Mouse (Mus musculus) brain, embryonic 14.5 days (tissue): ENCODE measurements around the gene Syk. TPM values are rescaled to one million over a fixed set of nuclear protein-coding genes. Genes with fewer than 3 reads are reported as not detected.

Experiments
- DNase-seq: peaks from one replicate; pipeline ENCODE4 v3.0.0-alpha.2; 2011; ENCODE audit warnings: low read depth
- CTCF ChIP-seq: fragments of 200-500 bp; IDR thresholded peaks from 2 replicates; pipeline ENCODE4 v1.5.1; 2012; ENCODE audit warnings: inconsistent platforms, mild to moderate bottlenecking, moderate library complexity, borderline replicate concordance; ENCODE audit not compliant: insufficient read depth, insufficient read length; ENCODE audit errors: extremely low read depth
- POLR2A ChIP-seq: fragments of 200-500 bp; IDR thresholded peaks from 2 replicates; pipeline ENCODE4 v1.6.1; 2012; ENCODE audit warnings: mild to moderate bottlenecking, inconsistent platforms, borderline replicate concordance; ENCODE audit not compliant: poor library complexity, insufficient read depth, insufficient read length, severe bottlenecking; ENCODE audit errors: extremely low read depth
- polyA plus RNA-seq: library from polyadenylated mRNA; depleted of rRNA; stranded (reverse); fragments of >200 nt; gene quantifications from 2 replicates; pipeline ENCODE4 v1.2.3, GENCODE M21; 2012; rRNA removed

Syk gene
- 1.3 and 2.6 TPM in 2 replicates for polyA plus RNA-seq

DNA sequence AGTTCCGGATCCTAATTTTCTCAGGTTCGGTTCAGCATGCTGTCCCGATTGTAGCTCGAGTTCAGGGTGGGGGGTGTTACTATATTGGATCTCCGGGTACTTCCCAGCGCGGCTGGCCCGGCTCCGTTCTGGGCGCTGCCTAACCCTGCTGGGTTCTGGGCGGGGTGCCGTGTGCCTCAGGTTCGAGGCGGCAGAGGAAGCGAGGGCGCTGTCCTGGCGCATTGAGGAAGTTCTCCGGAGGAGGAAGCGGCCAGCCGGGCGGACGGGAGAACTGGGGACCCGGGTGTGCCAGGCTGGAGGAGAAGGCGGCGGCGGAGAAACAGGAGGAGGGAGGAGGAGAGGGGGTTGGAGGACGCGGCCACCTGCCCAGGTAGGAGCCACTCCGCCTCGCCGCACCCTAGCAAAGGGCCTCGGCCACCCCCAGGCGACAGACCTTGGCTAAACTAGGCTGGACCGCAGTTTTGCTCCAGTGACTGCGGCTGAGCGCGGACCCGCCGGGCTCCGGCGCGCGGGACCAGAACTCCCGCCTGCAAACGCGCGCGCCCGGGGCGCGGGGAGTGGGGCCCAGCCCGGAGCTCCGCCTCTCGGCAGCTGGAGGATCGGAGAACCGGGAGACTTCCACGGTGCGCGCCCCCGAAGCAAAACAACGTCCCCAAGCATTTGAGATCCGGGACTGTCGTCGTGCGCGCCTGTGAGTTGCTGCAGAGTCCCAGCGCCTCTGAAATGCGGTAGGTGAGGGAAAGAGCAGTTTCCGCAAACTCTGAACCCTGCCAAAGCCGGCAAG, at the start of gene Syk:
Syk (plus strand) TSS at position 296 of the 784 bp plus-strand sequence.
- no peak for TF ChIP-seq CTCF
- no peak for TF ChIP-seq POLR2A
- DNase-seq: peak; percentile 78

DNA sequence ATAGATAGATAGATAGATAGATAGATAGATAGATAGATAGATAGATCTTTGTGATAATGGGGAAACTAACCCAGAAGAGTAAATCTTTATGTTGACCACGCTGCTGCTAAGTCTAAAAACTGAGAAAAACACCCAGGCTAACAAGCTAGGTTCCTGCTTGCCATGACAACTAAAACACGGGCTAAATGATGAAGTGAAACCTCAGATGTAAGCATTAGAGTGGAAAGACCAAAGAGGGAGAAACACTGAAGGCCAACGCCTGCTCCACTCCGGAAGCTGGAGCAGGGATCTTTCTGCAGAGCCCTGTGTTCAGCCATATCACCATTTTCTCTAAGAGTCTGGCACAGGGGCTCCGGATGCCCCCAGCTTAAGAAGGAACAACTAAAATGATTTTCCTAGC, 49.3 kb upstream of the Syk start:
- TF ChIP-seq CTCF: no peak
- no peak for TF ChIP-seq POLR2A
- DNase-seq: no peak

DNA sequence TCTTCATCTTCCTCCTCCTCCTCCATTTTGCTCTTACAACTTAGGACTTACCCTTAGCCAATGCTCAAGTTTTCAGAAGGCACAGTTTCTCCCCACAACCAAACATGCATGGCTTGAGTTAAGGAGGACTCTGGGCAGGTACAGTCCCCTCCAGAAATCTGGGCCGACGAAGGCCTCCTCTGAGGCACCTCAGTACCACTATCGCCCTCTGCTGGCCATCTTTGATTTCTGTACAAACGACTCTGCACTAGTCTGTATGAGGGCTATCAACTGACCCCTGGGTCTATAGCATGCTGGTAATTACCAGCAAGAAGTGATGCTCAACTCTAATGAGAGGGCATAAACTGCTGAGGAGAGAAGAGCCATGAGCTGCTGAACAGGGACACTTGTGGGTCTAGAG, 47.4 kb upstream of the Syk start:
- TF ChIP-seq POLR2A (no peak), CTCF (peak; percentile 78)
- peak; percentile 74 for DNase-seq

DNA sequence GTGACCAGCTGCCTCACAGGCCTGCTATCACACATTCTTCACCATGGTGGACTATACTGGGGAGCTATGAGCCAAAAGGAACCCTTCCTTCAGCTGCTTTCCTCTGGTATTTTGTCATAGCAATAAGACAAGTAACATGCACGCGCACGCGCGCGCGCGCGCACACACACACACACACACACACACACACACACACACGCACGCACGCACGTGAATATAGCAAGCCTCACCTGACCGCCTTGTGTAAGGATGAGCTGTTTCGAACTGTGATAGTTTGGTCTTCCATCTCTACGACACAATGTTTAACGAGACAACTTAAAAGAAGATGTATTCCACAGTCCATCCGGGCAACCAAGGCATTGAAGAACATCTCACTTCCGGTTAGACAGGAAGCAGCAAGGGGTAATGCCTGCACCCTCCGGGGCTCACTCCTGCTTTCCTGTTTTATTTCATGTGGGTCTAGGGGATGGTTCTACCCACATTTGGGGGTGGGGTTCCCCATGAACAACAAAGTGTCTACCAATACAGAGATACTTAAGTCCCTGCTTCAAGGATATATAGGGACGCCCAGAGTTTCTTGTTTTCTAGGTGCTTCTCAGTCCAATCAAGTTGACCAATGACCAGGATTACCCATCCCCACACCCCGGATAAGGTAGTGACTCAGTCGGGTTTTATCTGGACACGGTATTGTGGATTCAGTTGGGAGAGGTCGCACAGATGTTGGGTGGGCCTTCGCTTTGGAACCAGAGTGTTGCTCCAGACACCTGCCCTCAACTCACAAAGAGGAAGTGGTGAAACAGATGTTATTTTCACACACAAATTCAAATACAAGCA, 45.0 kb upstream of the Syk start:
- DNase-seq: no peak
- TF ChIP-seq CTCF (no peak), POLR2A (no peak)

DNA sequence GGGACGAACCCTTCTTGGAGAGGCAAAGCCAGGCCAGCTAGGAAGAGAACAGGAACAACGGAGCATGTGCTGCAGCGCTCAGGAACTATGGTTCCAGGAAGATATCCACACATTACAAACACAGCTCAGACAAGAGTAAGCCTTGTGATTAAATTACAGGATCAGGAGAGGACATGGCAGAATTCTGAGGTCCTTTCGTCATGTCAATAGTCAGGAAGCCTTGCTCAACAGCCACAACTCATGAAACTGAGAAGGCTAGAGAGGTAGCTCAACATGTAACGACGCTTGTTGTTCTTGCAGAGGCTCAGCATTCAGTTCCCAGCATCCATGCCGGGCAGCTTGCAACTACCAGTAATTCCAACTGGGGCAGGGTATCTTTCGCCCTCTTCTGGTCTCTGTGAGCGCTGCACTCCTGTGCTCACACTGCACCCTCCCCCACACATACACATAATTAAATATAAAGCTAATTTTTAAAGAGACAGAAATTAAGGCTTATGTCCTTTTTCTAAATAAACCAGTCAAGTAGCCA, 44.3 kb upstream of the Syk start:
- DNase-seq: no peak
- TF ChIP-seq CTCF: peak; percentile 14; the same call in 1 of the 2 replicates
- TF ChIP-seq POLR2A: no peak

DNA sequence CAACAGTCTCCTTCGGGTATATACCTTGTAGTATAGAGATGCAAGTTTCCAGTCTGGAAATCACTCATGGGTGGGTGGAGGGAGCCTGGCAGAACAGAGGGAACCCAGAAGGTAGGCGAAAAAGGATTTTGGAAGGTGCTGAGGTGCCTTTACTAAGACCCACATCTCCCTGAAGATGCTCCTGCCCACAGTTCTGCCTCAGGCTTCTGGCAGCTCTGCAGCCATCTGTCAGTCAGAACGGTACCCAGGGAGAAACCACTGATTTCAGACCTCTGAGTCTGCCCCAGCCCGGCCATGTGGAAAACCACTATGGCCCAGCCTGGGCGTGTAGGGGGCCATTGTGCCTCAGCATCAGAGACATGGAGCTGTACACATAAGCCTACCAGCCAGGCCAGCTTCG, 43.5 kb upstream of the Syk start:
- no peak for DNase-seq
- TF ChIP-seq POLR2A: no peak
- TF ChIP-seq CTCF: no peak

DNA sequence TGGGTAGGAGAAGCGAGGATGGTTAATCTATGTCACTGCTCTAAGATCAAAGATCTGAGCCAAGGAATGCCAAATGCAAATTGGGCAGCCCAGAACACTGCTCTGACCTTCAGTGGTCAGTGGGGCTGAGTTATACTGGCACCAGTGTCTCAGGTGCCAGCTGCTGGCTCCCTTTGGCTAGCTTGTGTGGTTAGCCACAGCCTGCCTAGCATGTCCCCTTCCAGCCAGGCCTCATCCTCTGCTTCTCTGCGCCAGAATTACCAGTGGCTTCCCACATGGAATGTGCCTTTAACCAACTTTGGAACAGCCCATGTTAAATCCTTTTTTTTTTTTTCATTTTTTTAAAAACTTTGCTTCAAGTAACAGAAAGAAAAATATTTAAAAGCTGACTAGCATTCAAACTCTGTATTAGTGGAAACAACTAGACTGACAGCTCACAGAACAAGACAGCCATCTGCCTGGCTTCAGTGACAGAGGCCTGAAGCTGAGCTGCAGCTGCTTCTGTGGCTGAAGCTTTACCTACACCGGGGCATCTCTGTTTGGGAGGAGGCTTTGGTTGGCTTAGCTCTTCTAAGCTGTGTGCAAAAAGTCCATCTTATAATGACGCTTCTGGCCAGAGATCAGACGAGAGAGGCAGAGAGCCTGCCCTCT, 41.5 kb upstream of the Syk start:
- no peak for DNase-seq
- TF ChIP-seq CTCF (no peak), POLR2A (no peak)

DNA sequence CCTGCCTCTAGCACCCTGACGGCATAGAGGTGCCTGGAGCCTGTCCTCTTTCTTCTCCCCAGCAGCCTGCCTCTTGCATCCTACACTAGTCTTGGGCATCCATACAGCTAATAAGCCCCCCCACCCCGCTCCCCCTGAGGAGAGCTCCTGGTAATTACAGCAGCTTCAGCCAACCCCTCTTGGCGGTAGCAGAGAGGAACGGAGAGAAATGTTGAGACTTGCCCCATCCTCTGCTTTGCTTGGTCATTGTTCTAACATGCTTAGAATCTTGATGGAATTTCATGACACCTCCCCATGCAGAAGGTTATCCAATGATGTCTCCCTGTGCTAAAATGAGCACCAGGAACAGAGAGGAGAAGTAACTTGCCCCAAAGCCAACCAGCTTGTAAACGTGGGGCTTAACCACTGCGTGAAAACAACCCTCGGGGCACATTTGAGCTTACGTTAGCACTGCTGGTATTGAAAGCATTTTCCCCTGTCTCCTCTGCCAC, 40.9 kb upstream of the Syk start:
- TF ChIP-seq CTCF (no peak), POLR2A (no peak)
- DNase-seq: peak; percentile 40

DNA sequence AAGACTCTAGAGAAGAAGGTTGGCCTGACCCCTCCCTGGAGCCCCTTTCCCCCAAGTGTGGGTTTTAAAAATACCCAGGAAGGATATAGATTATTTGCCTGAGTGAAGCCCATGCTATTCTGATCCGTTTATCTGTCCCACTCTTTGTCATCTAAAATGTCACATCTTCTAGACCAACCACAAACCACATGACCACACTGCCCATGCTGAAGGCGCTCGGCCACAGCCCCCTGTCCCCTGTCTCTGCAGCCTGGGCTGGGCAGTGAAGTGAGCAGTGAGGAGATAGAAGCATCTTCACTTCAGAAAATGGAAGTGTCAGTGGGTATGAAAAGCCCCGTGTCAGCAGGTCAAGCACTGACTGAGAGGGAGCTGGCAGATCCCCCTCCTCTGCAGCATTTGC, 40.3 kb upstream of the Syk start:
- DNase-seq: no peak
- TF ChIP-seq POLR2A (no peak), CTCF (no peak)

DNA sequence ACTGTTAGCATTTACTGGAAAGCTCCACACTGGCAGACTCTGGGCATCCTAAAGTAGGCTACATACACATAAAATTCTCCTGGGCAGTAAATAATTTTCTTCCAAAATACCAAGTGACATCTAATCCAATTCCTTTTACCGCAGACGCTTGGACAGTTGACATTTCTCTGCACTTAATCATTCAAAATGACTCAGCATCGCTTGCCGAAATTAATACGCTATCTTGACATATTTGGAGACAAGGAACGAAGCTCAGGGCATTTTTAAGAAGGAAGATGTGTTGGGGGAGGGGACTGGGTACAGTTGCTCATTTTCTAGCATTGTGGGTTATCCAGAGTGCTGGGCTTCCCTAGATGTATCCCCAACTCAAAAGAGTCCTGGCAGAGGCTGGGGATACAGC, 36.7 kb upstream of the Syk start:
- DNase-seq: no peak
- TF ChIP-seq CTCF (no peak), POLR2A (no peak)

DNA sequence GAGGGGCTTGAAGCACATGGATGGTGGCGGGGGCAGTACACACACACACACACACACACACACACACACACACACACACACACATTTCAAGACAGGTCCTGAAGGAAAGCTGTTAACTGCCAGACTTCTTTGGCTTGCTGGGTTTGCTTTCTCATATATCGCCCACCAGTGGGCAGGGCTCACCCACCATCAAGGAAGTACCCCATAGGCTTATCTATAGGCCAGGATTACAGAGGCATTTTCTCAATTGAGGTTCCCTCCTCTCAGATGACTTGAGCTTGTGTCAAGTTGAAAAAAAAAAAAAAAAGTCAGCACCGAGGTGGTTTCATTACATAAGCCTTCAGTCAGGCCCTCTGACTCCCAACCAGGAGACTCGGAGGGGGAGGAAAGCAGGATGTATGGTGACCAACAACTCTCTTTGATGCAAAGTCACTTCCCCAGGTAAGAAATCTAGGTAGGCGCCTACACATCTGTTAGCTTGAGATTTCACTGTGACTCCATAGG, 32.2 kb upstream of the Syk start:
- TF ChIP-seq POLR2A: no peak
- no peak for TF ChIP-seq CTCF
- DNase-seq: no peak

DNA sequence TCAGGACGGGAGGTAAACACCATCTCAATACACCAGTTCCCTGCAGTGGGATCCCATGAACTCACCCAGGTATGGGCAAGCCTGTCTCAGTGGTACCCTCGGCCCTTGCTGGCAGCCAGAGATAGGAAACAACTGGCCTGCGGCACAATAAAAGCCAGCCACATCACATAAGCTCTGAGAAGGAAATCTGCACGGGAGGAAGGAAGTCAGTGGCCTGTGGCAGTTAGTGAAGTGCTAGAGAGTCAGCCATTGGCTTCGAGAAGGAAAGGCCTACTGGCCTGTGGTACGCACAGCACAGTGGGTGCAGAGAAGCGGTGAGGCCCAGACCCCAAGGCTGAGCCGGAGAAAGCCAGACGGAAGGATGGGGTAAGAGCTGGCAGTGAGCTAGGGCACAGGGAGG, 31.7 kb upstream of the Syk start:
- DNase-seq: no peak
- TF ChIP-seq POLR2A: no peak
- TF ChIP-seq CTCF: no peak
